ENCODE assay signal across 23 mouse cellular contexts in genomic region chr19:42322357-42323090, GRCm38 (mm10).
A peak's percentile ranks its signal among the peaks of the same experiment; 100 is the strongest.
DNase-seq lines count a peak whose midpoint lies in the region; ATAC-seq lines count a peak whose summit lies in the region.
"Had no signal": no experiment of that assay in that cellular context is flagged by ENCODE, and none has a peak within 500 bp of the region (broad histone marks: within the 10 kb centered on the region; RNA-seq: fewer than 3 reads in every experiment).

No protein-coding gene starts in this region.

- no peak for ATAC-seq in hindbrain, embryonic 11.5 days (ENCODE audit: low FRiP score)
- no peak for ATAC-seq in hindbrain, embryonic 14.5 days (ENCODE audit: low FRiP score)
- ATAC-seq: activated CD4-positive, CD25-positive, alpha-beta regulatory T cell, adult 4 months; forebrain, embryonic 16.5 days; intestine, postnatal 0 days; liver, embryonic 12.5 days; midbrain, embryonic 13.5 days had no signal

- no peaks in the 10 kb centered on the region; the same call in 1 of the 2 replicates for H3K4me1 ChIP-seq in hindbrain, embryonic 11.5 days (replicated peaks; ENCODE audit: control insufficient read depth, insufficient read depth, low read length)
- H3K4me1 ChIP-seq in hindbrain, embryonic 14.5 days (replicated peaks; ENCODE audit: control insufficient read depth, insufficient read depth, low read length): peaks cover 16% of the 10 kb centered on the region
- H3K4me1 ChIP-seq: liver, embryonic 12.5 days had no signal

- DNase-seq in hindbrain, embryonic 11.5 days (ENCODE audit: low spot score): no peak
- no peak for DNase-seq in hindbrain, embryonic 14.5 days (ENCODE audit: low spot score)
- peak; percentile 42 for DNase-seq in kidney, adult 9 months
- no peak for DNase-seq in kidney, postnatal 10 days
- DNase-seq in ES-CJ7 (ENCODE audit: low read depth, low spot score) (peak; percentile 98), WW6 (ENCODE audit: low read depth, low spot score) (peak; percentile 78)
- no peak for DNase-seq in lung, postnatal 14 days
- DNase-seq in layer of hippocampus, postnatal 14 days (ENCODE audit: low spot score in 2 of 2): no peak
- DNase-seq: adrenal gland, postnatal 10 days; cerebellum, adult 2 months; gastrocnemius, postnatal 10 days; heart, postnatal 4 days; layer of hippocampus, postnatal 36 days; lung, adult 2 months; thymus, postnatal 25 days had no signal

- peak overlapping the region; percentile 24; the same call in 1 of the 2 replicates for H3K27ac ChIP-seq in hindbrain, embryonic 11.5 days (ENCODE audit: low read depth, low read length)
- no peak overlapping the region for H3K27ac ChIP-seq in hindbrain, embryonic 14.5 days
- H3K27ac ChIP-seq: forebrain, embryonic 10.5 days; limb, embryonic 12.5 days; liver, embryonic 12.5 days; midbrain, embryonic 13.5 days; neural tube, embryonic 13.5 days had no signal

- H3K36me3 ChIP-seq in hindbrain, embryonic 11.5 days (ENCODE audit: control insufficient read depth, insufficient read depth, low read length): no peaks in the 10 kb centered on the region
- H3K36me3 ChIP-seq in hindbrain, embryonic 14.5 days (replicated peaks; ENCODE audit: control insufficient read depth, insufficient read depth): no peaks in the 10 kb centered on the region
- H3K36me3 ChIP-seq: forebrain, embryonic 10.5 days; limb, embryonic 12.5 days; liver, embryonic 12.5 days; midbrain, embryonic 13.5 days; neural tube, embryonic 13.5 days had no signal

- WGBS in hindbrain, embryonic 11.5 days: 56% methylated on average over 12 of the region's 12 CpGs
- 39% methylated on average over 12 of the region's 12 CpGs for WGBS in hindbrain, embryonic 14.5 days

- H3K27me3 ChIP-seq in hindbrain, embryonic 11.5 days (ENCODE audit: control insufficient read depth, insufficient read depth, low read length): peaks cover 2% of the 10 kb centered on the region; the same call in 1 of the 2 replicates
- H3K27me3 ChIP-seq in hindbrain, embryonic 14.5 days (ENCODE audit: control insufficient read depth, insufficient read depth, low read length): no peaks in the 10 kb centered on the region
- H3K27me3 ChIP-seq: midbrain, embryonic 13.5 days; neural tube, embryonic 13.5 days had no signal

- H3K4me3 ChIP-seq in hindbrain, embryonic 11.5 days (ENCODE audit: low read depth, low read length): no peak overlapping the region
- H3K4me3 ChIP-seq in hindbrain, embryonic 14.5 days (replicated peaks; ENCODE audit: low read length): no peak overlapping the region
- H3K4me3 ChIP-seq: forebrain, embryonic 10.5 days; limb, embryonic 12.5 days; liver, embryonic 12.5 days; midbrain, embryonic 13.5 days; neural tube, embryonic 13.5 days had no signal

- H3K9ac ChIP-seq in hindbrain, embryonic 11.5 days (ENCODE audit: low read depth, low read length): no peak overlapping the region
- no peak overlapping the region for H3K9ac ChIP-seq in hindbrain, embryonic 14.5 days
- H3K9ac ChIP-seq: limb, embryonic 12.5 days; liver, embryonic 12.5 days; midbrain, embryonic 13.5 days; neural tube, embryonic 13.5 days had no signal

- H3K4me2 ChIP-seq in hindbrain, embryonic 11.5 days (replicated peaks; ENCODE audit: low read depth, low read length): no peak overlapping the region
- no peak overlapping the region for H3K4me2 ChIP-seq in hindbrain, embryonic 14.5 days (replicated peaks)
- H3K4me2 ChIP-seq: limb, embryonic 12.5 days; liver, embryonic 12.5 days; midbrain, embryonic 13.5 days; neural tube, embryonic 13.5 days had no signal

- H3K9me3 ChIP-seq in hindbrain, embryonic 11.5 days (ENCODE audit: control insufficient read depth, low read length): no peaks in the 10 kb centered on the region
- H3K9me3 ChIP-seq in hindbrain, embryonic 14.5 days (ENCODE audit: control insufficient read depth, low read length): no peaks in the 10 kb centered on the region
- H3K9me3 ChIP-seq: forebrain, embryonic 10.5 days; limb, embryonic 12.5 days; liver, embryonic 12.5 days; midbrain, embryonic 13.5 days; neural tube, embryonic 13.5 days had no signal

Comparison
In these comparisons a context has a peak if more than half of its experiments do, and no peak if none do; other contexts are left out.
1. DNase-seq: peak in kidney, adult 9 months (single experiment), ES-CJ7 (single experiment) and WW6 (single experiment); none in hindbrain, embryonic 11.5 days (single experiment), hindbrain, embryonic 14.5 days (single experiment), kidney, postnatal 10 days (single experiment), lung, postnatal 14 days (single experiment) and layer of hippocampus, postnatal 14 days (0 of 2).